10 mouse cellular contexts compared by ENCODE assay signal in genomic region chr15:79506460-79506859, GRCm38 (mm10). TPM values are rescaled to one million over a fixed set of nuclear protein-coding genes. Genes with fewer than 3 reads are reported as not detected.
DNase-seq lines count a peak whose midpoint lies in the region; ATAC-seq and TF ChIP-seq lines count a peak whose summit lies in the region.
"Had no signal": no experiment of that assay in that cellular context is flagged by ENCODE, and none has a peak within 500 bp of the region (broad histone marks: within the 10 kb centered on the region; RNA-seq: fewer than 3 reads in every experiment).

No protein-coding gene starts in this region.

- no peak for ATAC-seq in hindbrain, embryonic 16.5 days
- ATAC-seq in midbrain, embryonic 12.5 days (ENCODE audit: low FRiP score, low read depth), result no peak
- no peak for ATAC-seq in hindbrain, embryonic 15.5 days (ENCODE audit: low FRiP score, low read depth)

- no peak overlapping the region for H3K27ac ChIP-seq in hindbrain, embryonic 10.5 days
- H3K27ac ChIP-seq in hindbrain, embryonic 16.5 days (ENCODE audit: low read depth, low read length), result no peak overlapping the region
- no peak overlapping the region for H3K27ac ChIP-seq in midbrain, embryonic 12.5 days (replicated peaks)
- no peak overlapping the region for H3K27ac ChIP-seq in midbrain, embryonic 10.5 days (replicated peaks)
- H3K27ac ChIP-seq in hindbrain, embryonic 15.5 days (replicated peaks), result no peak overlapping the region
- peak overlapping the region; percentile 17; the same call in 1 of the 2 replicates for H3K27ac ChIP-seq in olfactory bulb, adult 2 months (ENCODE audit: insufficient read depth, low read depth, low read length)
- H3K27ac ChIP-seq: liver, embryonic 14.5 days had no signal

- WGBS in hindbrain, embryonic 10.5 days, result 36% methylated on average over 7 of the region's 7 CpGs
- WGBS in hindbrain, embryonic 16.5 days, result 37% methylated on average over 7 of the region's 7 CpGs
- WGBS in midbrain, embryonic 12.5 days, result 28% methylated on average over 7 of the region's 7 CpGs
- WGBS in midbrain, embryonic 10.5 days, result 34% methylated on average over 7 of the region's 7 CpGs
- 37% methylated on average over 7 of the region's 7 CpGs for WGBS in hindbrain, embryonic 15.5 days
- 29% methylated on average over 7 of the region's 7 CpGs for WGBS in olfactory bulb, adult 2 months

- H3K4me2 ChIP-seq in hindbrain, embryonic 16.5 days (ENCODE audit: low read length), result no peak overlapping the region; the same call in none of the 2 replicates
- H3K4me2 ChIP-seq in midbrain, embryonic 12.5 days (replicated peaks), result peak overlapping the region; percentile 99
- peak overlapping the region; percentile 99 for H3K4me2 ChIP-seq in hindbrain, embryonic 15.5 days

- TF ChIP-seq CTCF in olfactory bulb, adult 2 months (IDR thresholded peaks at IDR 0.05; ENCODE audit: insufficient read depth, low read depth, low read length), result no peak

- DNase-seq in hindbrain, embryonic 10.5 days (ENCODE audit: low spot score), result no peak
- no peak for DNase-seq in midbrain, embryonic 10.5 days (ENCODE audit: low spot score)
- no peak for DNase-seq in urinary bladder, postnatal 10 days (ENCODE audit: low spot score)
- no peak for DNase-seq in adipocyte (ENCODE audit: low spot score)

- H3K9me3 ChIP-seq in hindbrain, embryonic 10.5 days, result no peaks in the 10 kb centered on the region
- no peaks in the 10 kb centered on the region for H3K9me3 ChIP-seq in hindbrain, embryonic 16.5 days (ENCODE audit: control insufficient read depth, low read length)
- H3K9me3 ChIP-seq in midbrain, embryonic 12.5 days, result no peaks in the 10 kb centered on the region
- no peaks in the 10 kb centered on the region for H3K9me3 ChIP-seq in midbrain, embryonic 10.5 days (replicated peaks)
- no peaks in the 10 kb centered on the region for H3K9me3 ChIP-seq in hindbrain, embryonic 15.5 days

- H3K27me3 ChIP-seq in hindbrain, embryonic 10.5 days (ENCODE audit: insufficient read depth, poor library complexity, severe bottlenecking), result peaks cover 100% of the 10 kb centered on the region
- H3K27me3 ChIP-seq in hindbrain, embryonic 16.5 days (replicated peaks; ENCODE audit: control insufficient read depth, insufficient read depth, low read length), result peaks cover 65% of the 10 kb centered on the region
- peaks cover 99% of the 10 kb centered on the region for H3K27me3 ChIP-seq in midbrain, embryonic 12.5 days
- H3K27me3 ChIP-seq in midbrain, embryonic 10.5 days (ENCODE audit: low read depth, poor library complexity, severe bottlenecking), result peaks cover 99% of the 10 kb centered on the region
- H3K27me3 ChIP-seq in hindbrain, embryonic 15.5 days, result peaks cover 78% of the 10 kb centered on the region

- no peak for TF ChIP-seq POLR2A in olfactory bulb, adult 2 months (IDR thresholded peaks at IDR 0.05; ENCODE audit: insufficient read depth, low read depth, low read length)

- peaks cover 49% of the 10 kb centered on the region for H3K4me1 ChIP-seq in hindbrain, embryonic 10.5 days (replicated peaks)
- H3K4me1 ChIP-seq in hindbrain, embryonic 16.5 days (ENCODE audit: control insufficient read depth, insufficient read depth, low read depth, low read length), result peaks cover 16% of the 10 kb centered on the region
- H3K4me1 ChIP-seq in midbrain, embryonic 12.5 days, result peaks cover 24% of the 10 kb centered on the region
- peaks cover 54% of the 10 kb centered on the region for H3K4me1 ChIP-seq in midbrain, embryonic 10.5 days
- H3K4me1 ChIP-seq in hindbrain, embryonic 15.5 days (replicated peaks), result peaks cover 26% of the 10 kb centered on the region
- peaks cover 48% of the 10 kb centered on the region for H3K4me1 ChIP-seq in olfactory bulb, adult 2 months (ENCODE audit: control insufficient read depth, insufficient read depth, low read length)

- H3K9ac ChIP-seq in hindbrain, embryonic 16.5 days (ENCODE audit: low read depth, low read length), result no peak overlapping the region
- H3K9ac ChIP-seq in midbrain, embryonic 12.5 days (replicated peaks), result no peak overlapping the region
- H3K9ac ChIP-seq in hindbrain, embryonic 15.5 days, result no peak overlapping the region
- H3K9ac ChIP-seq: liver, embryonic 14.5 days had no signal

- peak overlapping the region; percentile 72; the same call in 1 of the 2 replicates for H3K4me3 ChIP-seq in hindbrain, embryonic 10.5 days
- H3K4me3 ChIP-seq in hindbrain, embryonic 16.5 days (ENCODE audit: low read length), result no peak overlapping the region; the same call in 1 of the 2 replicates
- H3K4me3 ChIP-seq in midbrain, embryonic 12.5 days, result no peak overlapping the region
- no peak overlapping the region for H3K4me3 ChIP-seq in midbrain, embryonic 10.5 days
- no peak overlapping the region for H3K4me3 ChIP-seq in hindbrain, embryonic 15.5 days
- peak overlapping the region; percentile 48 for H3K4me3 ChIP-seq in olfactory bulb, adult 2 months (ENCODE audit: insufficient read depth, low read depth, low read length)

- no peaks in the 10 kb centered on the region for H3K36me3 ChIP-seq in hindbrain, embryonic 10.5 days
- H3K36me3 ChIP-seq in hindbrain, embryonic 16.5 days (ENCODE audit: control insufficient read depth, insufficient read depth, low read length), result no peaks in the 10 kb centered on the region
- H3K36me3 ChIP-seq in midbrain, embryonic 12.5 days, result no peaks in the 10 kb centered on the region
- H3K36me3 ChIP-seq in midbrain, embryonic 10.5 days, result no peaks in the 10 kb centered on the region
- H3K36me3 ChIP-seq in hindbrain, embryonic 15.5 days, result no peaks in the 10 kb centered on the region

RNA-seq across cellular contexts. Expression of gene Kcnj4, which starts 1.4 kb away (rescaled TPM):
- polyA plus RNA-seq in hindbrain, embryonic 10.5 days (2016; fragmentation: Nextera tagmentation; extraction: Ambion mirVana), result not detected in 2 replicates
- polyA plus RNA-seq in hindbrain, embryonic 16.5 days (2015; fragmentation: Nextera tagmentation; extraction: Ambion mirVana), result 0.09 TPM in 1 of 2 replicates, not detected in the other
- not detected in 2 replicates for polyA plus RNA-seq in midbrain, embryonic 12.5 days (2016; fragmentation: Nextera tagmentation; extraction: Ambion mirVana)
- polyA plus RNA-seq in midbrain, embryonic 10.5 days (2016; fragmentation: Nextera tagmentation; extraction: Ambion mirVana), result 0.05 TPM in 1 of 2 replicates, not detected in the other
- polyA plus RNA-seq in hindbrain, embryonic 15.5 days (2015; fragmentation: Nextera tagmentation; extraction: Ambion mirVana), result not detected in 2 replicates
- 142 TPM in 1 of 2 replicates, not detected in the other for polyA plus RNA-seq in olfactory bulb, adult 2 months (2012; ENCODE audit: insufficient read depth, insufficient read length, low replicate concordance, missing spikeins)
- polyA plus RNA-seq: liver, embryonic 14.5 days; stomach, embryonic 16.5 days had no signal

RNA-seq across cellular contexts. Expression of gene Kdelr3, which starts 9.8 kb away (rescaled TPM):
- 11.4 and 21.5 TPM in 2 replicates for polyA plus RNA-seq in hindbrain, embryonic 10.5 days (2016; fragmentation: Nextera tagmentation; extraction: Ambion mirVana)
- polyA plus RNA-seq in hindbrain, embryonic 16.5 days (2015; fragmentation: Nextera tagmentation; extraction: Ambion mirVana), result 11.6 and 14.2 TPM in 2 replicates
- 18.2 and 26.6 TPM in 2 replicates for polyA plus RNA-seq in midbrain, embryonic 12.5 days (2016; fragmentation: Nextera tagmentation; extraction: Ambion mirVana)
- 15.5 and 24.2 TPM in 2 replicates for polyA plus RNA-seq in midbrain, embryonic 10.5 days (2016; fragmentation: Nextera tagmentation; extraction: Ambion mirVana)
- polyA plus RNA-seq in hindbrain, embryonic 15.5 days (2015; fragmentation: Nextera tagmentation; extraction: Ambion mirVana), result 12.0 and 13.1 TPM in 2 replicates
- not detected in 2 replicates for polyA plus RNA-seq in olfactory bulb, adult 2 months (2012; ENCODE audit: insufficient read depth, insufficient read length, low replicate concordance, missing spikeins)

RNA-seq across cellular contexts. Expression of gene Ddx17, which starts 40.1 kb away (rescaled TPM):
- 46.9 and 50.1 TPM in 2 replicates for polyA plus RNA-seq in hindbrain, embryonic 10.5 days (2016; fragmentation: Nextera tagmentation; extraction: Ambion mirVana)
- 42.9 and 44.6 TPM in 2 replicates for polyA plus RNA-seq in hindbrain, embryonic 16.5 days (2015; fragmentation: Nextera tagmentation; extraction: Ambion mirVana)
- 73.6 and 74.9 TPM in 2 replicates for polyA plus RNA-seq in midbrain, embryonic 12.5 days (2016; fragmentation: Nextera tagmentation; extraction: Ambion mirVana)
- polyA plus RNA-seq in midbrain, embryonic 10.5 days (2016; fragmentation: Nextera tagmentation; extraction: Ambion mirVana), result 43.5 and 48.1 TPM in 2 replicates
- 47.2 and 53.9 TPM in 2 replicates for polyA plus RNA-seq in hindbrain, embryonic 15.5 days (2015; fragmentation: Nextera tagmentation; extraction: Ambion mirVana)
- 399 and 583 TPM in 2 replicates for polyA plus RNA-seq in olfactory bulb, adult 2 months (2012; ENCODE audit: insufficient read depth, insufficient read length, low replicate concordance, missing spikeins)

RNA-seq across cellular contexts. Expression of gene Csnk1e, which starts 51.1 kb away (rescaled TPM):
- 148 and 190 TPM in 2 replicates for polyA plus RNA-seq in hindbrain, embryonic 10.5 days (2016; fragmentation: Nextera tagmentation; extraction: Ambion mirVana)
- 132 and 147 TPM in 2 replicates for polyA plus RNA-seq in hindbrain, embryonic 16.5 days (2015; fragmentation: Nextera tagmentation; extraction: Ambion mirVana)
- polyA plus RNA-seq in midbrain, embryonic 12.5 days (2016; fragmentation: Nextera tagmentation; extraction: Ambion mirVana), result 267 and 291 TPM in 2 replicates
- 128 and 162 TPM in 2 replicates for polyA plus RNA-seq in midbrain, embryonic 10.5 days (2016; fragmentation: Nextera tagmentation; extraction: Ambion mirVana)
- polyA plus RNA-seq in hindbrain, embryonic 15.5 days (2015; fragmentation: Nextera tagmentation; extraction: Ambion mirVana), result 229 and 234 TPM in 2 replicates
- not detected in 2 replicates for polyA plus RNA-seq in olfactory bulb, adult 2 months (2012; ENCODE audit: insufficient read depth, insufficient read length, low replicate concordance, missing spikeins)

Comparison
In these comparisons a context has a peak if more than half of its experiments do, and no peak if none do; other contexts are left out.
1. H3K4me3 ChIP-seq: peak in hindbrain, embryonic 10.5 days (single experiment) and olfactory bulb, adult 2 months (single experiment); none in hindbrain, embryonic 16.5 days (single experiment), midbrain, embryonic 12.5 days (single experiment), midbrain, embryonic 10.5 days (single experiment) and hindbrain, embryonic 15.5 days (single experiment).
2. RNA of gene Kcnj4, which starts 1.4 kb away (polyA plus RNA-seq): 142 TPM in olfactory bulb, adult 2 months; 0.05 TPM in midbrain, embryonic 10.5 days, not detected in hindbrain, embryonic 10.5 days, not detected in hindbrain, embryonic 15.5 days, 0.09 TPM in hindbrain, embryonic 16.5 days and not detected in midbrain, embryonic 12.5 days; every median in the first group is over 10 times any median in the second.
3. RNA of gene Kdelr3, which starts 9.8 kb away (polyA plus RNA-seq): 18.2 to 26.6 TPM in midbrain, embryonic 12.5 days, 11.4 to 21.5 TPM in hindbrain, embryonic 10.5 days, 15.5 to 24.2 TPM in midbrain, embryonic 10.5 days, 12.0 to 13.1 TPM in hindbrain, embryonic 15.5 days and 11.6 to 14.2 TPM in hindbrain, embryonic 16.5 days; not detected in olfactory bulb, adult 2 months; every median in the first group is over 10 times any median in the second.